Mouse (Mus musculus) erythroid progenitor cell, adult 5-6 weeks (primary cell): ENCODE results near the gene Rrbp1. TPM values are rescaled to one million over a fixed set of nuclear protein-coding genes. Genes with fewer than 3 reads are reported as not detected.

ENCODE experiments used
- ATAC-seq: replicated peaks from 2 replicates; pipeline ENCODE4 v1.8.0; 2016; ENCODE audit warnings: moderate number of reproducible peaks, mild to moderate bottlenecking, moderate TSS enrichment, inconsistent platforms; ENCODE audit not compliant: poor library complexity, low FRiP score, severe bottlenecking
- total RNA-seq, 2 experiments: library from RNA; stranded (forward) in 1 of 2; stranded (reverse) in 1 of 2; fragments of 150-400 nt in 1 of 2; fragments of 186-747, 209-891 nt in 1 of 2; gene quantifications; 2 replicates each; pipeline versions ENCODE4 v1.2.3 to v1.2.4; 2015 to 2017; ENCODE audit warnings: low replicate concordance in 2 of 2

The Rrbp1 gene
- total RNA-seq, 2 experiments from 2014 or later = 24.0 to 52.0 TPM

DNA sequence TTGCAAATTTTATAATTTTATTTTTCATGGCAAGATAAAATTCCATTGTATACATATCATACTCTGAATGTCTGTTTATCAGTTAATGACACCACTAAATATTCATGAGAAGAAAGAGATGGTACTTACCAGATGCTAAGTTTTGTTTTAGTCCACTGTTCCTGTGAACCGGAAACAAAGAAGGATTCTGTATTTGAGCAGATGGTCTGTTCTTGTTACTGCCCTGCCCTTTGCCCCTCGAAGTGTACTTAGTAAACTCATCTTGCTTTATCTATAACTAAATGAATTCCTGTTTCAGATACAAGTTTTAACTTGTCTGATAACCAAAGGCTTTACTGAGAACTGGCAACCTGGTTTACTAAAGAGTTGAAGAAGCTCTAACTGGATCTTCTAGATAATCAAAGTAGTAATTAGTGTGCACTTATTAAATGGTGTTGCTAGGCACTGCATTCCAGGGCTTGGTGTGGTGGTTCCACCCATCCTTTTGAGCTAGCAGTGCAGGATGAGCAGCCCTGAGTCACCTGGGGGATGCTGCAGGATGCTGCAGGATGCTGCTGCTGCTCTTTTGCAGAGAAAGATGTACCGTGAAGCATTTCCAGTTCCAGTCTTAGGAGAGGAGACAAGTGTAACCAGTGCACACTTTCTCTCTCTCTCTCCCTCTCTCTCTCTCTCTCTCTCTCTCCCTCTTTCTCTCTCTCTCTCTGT, 81.3 kb downstream of the Rrbp1 start:
- no peak for ATAC-seq

DNA sequence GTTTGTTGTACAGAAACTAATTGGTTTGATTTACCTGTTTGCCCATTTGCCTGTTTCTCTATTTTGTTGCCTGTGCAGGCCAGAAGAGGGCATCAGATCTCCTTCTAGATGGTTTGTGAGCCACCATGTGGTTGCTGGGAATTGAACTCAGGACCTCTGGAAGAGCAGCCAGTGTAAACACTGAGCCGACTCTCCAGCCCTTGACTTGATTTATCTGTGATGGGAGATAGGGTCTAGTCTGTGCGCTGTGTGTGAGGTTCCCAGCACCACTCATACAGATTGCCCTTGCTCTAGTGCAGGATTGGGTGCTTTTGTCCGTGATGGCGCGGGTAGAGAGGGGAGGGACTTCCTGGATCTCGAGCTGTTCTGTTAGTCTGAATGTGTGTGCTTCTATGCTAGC, 85.2 kb downstream of the Rrbp1 start:
- no peak for ATAC-seq

DNA sequence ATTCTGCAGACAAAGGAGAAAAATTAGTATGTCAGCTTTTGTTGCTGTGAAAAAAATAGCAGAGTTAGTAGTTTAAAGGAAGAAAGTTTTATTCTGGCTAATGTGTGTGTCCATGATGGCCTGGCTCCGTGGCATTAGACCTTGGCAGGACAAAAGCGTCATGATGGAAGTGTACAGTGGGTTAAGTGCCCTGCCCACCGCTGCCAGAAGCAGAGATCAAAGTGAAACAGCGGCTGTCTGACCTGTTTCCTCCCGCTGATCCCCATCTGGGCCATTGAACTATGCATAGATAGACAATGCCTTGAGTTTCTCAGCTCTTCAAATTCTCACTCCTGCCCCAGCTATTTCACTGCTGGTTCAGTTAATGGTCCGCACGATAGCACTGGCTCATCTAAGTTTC, 87.0 kb downstream of the Rrbp1 start:
- no peak for ATAC-seq

DNA sequence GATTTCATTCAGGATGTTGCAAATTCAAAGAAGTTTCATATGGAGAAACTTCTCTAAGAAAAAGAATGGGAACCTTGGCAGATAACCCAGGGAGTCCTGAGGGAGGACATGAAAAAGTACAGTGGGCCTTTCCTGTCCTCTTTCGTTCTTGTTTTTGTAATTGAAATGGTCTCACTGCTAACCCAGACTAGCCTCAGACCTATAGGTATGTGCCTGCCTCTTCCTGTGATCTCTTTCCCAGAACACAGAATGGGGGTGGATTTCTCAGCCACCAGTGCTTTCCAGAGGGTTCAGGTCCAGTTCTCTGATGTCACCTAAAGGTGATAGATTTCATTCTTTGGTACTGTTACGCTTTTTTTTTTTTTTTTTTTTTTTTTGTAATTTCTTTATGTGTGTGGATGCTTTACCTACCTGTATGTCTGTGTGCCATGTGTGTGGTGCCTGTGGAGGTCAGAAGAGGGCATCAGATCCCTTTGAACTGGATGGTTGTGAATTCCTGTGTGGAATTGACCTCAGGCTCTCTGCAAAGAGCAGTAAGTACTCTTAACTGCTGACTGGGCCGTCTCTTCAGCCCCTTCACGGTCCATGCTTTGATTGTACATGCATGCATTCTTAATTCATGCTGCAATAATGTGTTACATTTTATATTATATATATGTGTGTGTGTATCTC, 92.1 kb downstream of the Rrbp1 start:
- no peak for ATAC-seq

DNA sequence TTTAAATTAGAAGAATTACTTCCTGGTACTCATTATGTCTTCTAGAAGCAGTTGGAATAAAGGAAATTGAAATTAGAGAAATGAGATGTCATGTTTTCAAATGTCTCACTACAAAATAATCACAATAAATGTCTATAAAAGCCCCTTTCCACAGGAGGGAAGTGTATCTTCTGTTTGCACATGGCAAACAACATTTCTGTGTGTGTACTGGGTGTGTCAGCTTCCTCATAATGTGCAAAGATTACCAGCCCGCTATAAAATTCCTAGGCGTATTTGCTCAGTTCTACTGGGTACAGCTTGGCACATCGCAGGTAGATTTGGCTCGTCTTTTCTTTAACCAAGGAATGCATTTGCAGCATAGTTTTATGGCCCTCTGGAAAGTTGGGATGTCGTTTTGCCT, 93.4 kb downstream of the Rrbp1 start:
- ATAC-seq = no peak

DNA sequence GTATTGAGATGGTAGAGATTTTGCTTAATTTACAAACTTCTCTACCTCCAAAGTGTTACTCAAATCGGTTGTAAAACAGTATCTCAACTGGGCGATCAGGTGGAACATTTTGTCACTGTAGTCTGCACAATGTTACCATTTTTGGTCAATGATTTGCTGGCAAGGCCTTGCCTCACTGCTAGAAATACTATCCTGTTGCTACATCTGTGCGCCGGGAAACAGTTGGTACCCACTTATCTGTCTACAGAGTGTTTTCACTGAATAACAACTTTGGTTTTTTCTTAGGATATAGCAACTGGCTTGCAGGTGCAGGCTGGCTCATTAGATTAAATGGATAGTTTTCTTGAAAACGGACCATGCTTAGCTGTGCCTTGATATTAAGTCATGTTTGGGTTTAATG, 94.8 kb downstream of the Rrbp1 start:
- no peak for ATAC-seq

DNA sequence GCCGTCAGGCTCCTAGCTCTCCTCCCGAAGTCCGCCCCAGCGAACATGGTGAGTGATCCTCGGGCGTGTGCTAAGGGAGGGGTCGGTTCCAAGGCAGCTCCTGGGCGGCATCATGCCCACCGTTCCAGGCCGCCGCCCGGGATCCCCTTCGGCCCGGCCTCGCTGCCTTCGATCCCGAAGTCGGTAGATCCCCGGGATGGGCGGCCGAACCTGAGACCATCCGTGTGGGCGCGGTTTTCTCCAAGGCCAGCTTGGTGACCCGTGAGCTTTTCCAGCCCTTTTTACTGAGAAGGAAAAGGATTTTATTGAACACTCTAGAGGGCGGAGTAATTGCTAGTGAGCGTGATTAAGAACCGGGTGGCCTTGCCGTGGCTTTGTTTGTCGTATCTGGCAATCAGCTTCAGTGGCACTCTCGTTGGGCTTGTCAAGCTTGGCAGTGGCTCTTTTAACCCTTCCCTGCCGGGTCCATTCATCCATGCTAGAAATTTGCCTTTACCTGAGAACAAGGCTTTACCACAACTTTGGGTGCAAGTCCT, 95.4 kb downstream of the Rrbp1 start:
- ATAC-seq = peak; percentile 65

DNA sequence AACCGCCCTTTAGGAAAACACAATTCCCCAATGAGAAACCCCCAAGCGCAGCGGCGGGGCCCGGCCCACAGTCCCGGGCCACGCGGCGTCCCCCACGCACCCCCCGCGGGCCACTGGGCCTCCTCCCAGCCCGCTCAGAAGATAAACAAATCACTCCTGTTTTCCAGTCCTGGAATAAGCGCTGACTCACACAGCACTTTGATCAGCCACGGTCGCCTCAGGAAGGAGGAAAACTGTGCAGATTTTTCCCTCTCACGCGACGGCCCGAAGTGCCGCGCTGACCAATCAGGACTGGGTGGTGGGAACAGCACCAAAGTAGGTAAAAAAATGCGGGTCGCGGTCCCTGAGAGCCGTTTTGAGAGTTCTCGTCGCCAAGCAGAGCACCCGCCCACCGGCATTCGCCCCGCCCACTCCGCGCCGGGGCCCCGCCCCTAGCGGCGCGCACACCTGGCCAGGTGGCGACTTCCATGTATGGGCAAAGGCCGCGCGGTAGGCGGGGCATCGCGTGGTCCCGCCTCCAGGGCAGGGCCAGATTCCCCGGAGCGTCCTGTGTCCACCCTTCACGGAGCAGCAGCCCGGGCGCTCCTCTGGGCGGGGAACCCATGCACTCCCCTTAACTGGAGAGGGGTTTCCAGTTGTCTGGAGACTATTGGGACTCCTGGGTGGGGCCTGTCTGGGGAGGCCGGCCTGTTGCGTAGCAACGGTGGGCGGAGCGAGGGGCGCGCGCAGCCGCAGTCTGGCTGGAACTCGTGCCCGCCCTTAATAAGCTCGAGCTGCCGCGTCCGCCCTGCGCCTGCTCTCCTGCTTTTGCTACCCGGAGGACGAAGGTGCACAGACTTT, 96.1 kb downstream of the Rrbp1 start, which contains the start of gene Dstn:
Gene Dstn (plus strand): TSS at position 561 of the 840 bp plus-strand sequence.
- ATAC-seq = peak; percentile 91

DNA sequence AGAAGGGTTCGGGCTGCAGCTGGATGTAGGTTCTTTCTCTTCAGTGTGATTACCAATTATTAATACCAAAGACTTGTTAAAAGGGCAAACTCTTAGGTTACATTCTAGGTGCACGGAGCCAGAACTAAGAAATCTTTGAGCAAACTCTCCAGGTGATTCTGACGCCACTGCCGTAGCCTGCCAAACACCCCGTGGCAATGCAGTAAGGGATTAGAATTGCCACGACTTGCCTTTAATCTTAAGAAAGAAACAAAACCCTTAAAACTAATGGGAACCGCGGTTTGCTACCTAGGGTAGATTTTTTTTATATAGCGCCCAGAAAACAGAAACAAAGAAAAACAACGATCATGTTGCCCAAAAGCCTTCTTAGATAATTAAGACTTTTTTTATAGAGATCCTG, 96.8 kb downstream of the Rrbp1 start:
- no peak for ATAC-seq

DNA sequence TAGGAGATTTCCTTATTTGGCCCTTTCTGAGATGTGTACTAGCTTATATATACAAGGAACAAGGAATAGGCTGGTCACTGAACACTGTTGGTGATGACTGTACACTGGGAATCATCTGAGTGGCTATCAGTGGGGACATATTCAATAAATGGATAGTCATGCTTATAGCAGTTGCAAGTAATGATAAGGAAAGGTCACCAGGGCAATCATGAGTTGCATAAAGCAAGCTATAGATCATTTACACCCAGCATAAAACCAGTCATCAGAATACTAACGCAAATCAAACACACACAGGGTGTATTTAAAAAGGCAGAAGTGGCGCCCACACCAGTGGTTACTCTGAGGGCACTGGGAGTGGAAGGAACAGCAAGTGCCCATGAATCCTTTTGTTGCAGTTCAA, 98.9 kb downstream of the Rrbp1 start:
- ATAC-seq = no peak

DNA sequence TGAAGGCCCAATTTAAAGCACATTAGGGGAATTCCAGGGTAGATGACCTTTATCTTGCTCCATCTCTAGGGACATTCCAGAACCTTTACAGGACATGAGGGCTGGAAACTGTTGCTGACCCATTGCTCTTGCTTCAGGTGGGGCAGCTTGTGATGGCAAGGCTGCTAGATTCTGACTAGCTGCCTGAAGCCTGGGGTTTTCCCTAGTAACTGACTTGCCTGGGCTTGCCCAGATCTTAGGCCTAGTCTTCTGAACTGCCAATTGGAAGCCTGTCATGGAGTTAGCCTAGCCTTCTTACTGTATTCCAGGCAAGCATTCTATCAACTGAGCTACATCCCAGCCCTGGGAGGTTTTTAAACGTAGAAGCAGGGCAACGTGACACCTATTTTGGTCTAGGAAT, 101.8 kb downstream of the Rrbp1 start:
- ATAC-seq = no peak

DNA sequence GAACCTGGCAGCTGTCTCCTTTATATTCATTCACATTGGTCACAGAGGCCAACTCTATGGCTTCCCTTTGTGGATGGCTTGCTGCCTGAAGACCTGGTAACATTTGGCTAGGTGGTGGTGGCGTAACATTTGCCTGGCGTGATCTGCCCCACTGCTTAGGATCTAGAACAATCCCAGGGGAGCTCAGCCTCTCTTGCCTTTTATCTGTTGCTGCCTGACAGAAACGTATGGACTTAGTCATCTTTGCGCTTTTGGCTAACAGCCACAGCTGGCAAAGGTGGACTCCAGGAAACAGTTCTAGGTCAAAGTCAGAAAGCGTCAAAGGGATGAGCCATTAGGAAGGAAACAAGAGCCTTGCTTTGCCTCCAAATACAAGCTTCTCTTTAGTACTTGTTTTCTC, 106.2 kb downstream of the Rrbp1 start:
- no peak for ATAC-seq

DNA sequence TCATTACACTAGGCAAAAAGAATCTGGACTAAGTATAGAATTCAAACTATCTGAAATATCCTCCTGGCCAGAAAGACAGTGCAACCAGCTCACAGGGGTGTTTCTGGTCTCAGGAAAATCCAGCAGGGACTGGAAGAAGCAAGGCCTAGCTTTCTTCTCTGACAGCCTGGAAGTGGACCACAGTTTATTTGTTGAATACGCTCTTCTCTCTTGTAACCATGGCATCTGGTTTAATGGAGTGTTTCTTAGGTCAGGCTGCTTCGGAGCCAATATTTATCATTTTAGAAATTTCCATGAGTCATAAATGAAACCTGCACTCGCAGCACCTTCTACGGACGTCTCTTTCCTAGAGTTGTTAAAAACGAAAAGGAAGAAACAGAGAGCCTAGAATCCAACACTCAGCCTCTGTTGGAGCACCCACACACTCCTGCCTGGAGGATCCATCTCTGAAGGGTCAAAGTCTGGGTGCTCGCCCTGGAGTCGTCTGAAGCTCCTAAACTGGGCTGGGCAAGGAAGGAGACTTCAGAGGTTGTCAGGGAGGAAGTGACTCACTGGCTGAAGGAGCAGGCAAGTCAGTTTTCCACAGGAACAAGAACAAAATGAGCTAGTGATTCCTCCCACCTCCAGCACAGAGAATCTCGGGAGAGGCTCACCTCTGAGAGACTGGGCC, 107.6 kb downstream of the Rrbp1 start:
- no peak for ATAC-seq

DNA sequence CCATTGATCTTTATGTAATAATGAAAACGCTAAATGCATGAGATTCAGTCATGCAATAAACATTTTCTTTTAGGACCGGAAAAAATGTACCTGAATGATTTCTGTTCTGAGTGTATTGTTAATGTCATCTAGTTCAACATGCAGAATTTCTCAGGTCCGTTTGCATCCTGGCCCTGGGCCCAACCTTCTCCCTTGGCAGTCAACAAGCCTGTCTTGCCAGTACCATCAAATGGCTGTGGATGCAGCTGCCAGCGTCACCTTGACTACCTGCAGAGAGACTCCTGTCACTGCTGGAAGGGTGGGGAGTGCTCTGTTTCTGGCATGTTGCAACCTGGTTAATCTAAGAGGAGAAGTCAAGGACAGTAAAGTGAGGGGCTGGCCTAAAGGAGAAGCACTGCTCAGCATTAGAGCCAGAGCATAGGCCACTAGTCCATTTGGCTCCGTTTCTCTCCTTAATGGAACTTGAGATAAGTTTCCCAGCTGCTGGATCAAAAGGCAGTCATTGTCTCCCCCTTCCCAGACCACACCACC, 110.2 kb downstream of the Rrbp1 start:
- ATAC-seq = no peak

DNA sequence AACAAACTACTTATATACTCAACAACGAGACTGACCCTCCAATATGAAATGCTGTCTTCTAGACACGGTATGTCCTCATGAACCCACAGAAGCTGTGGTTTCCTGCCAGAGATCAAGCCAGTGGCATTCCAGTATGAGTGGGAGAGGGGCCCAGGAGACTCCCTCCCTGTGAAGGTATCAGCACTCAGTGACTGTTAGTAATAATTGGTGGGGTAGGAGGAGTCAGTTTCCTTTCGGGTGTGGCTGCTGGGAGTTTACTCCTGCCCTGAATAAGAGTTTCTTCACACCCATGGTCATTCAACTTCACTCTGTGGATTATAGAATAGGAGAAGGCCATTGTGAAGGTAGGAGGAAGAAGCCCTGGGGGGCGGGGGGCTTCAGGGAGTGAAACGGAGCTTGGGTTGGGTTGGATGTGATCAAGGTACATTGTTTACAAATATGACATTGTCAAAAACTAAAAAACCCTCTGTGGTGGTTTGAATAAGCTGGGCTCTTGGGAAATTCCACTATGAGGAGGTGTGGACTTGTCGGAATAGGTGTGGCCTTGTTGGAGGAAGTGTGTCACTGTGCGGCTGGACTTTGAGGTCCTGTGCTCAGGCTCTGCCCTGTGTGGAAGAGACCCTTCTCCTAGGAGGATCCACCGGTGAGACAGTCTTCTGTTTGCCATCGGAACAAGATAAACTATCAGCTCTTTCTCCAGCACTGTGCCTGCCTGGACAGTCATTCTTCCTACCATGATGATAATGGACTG, 111.4 kb downstream of the Rrbp1 start:
- ATAC-seq = no peak
